Mouse (Mus musculus) kidney, embryonic 16.5 days (tissue): ENCODE results near the gene Tcl1b1. TPM values are rescaled to one million over a fixed set of nuclear protein-coding genes. Genes with fewer than 3 reads are reported as not detected.

Experiments used
- polyA plus RNA-seq: library from polyadenylated mRNA; unstranded; fragments of >200 nt; fragmentation: Nextera tagmentation; extraction: Ambion mirVana; gene quantifications from 2 replicates; pipeline ENCODE4 v1.2.1, GENCODE M21; 2015

Tcl1b1 gene
- polyA plus RNA-seq, 1 experiment from 2014 or later = not detected

Other genes with a start within 250 kb of the Tcl1b1 start
- gene Syne3, start 149.9 kb upstream of the Tcl1b1 start, polyA plus RNA-seq = 0.51 and 1.1 TPM in 2 replicates
- 162 and 174 TPM in 2 replicates for gene Glrx5, start 127.0 kb upstream of the Tcl1b1 start, polyA plus RNA-seq
- gene Tcl1b2, start 13.7 kb upstream of the Tcl1b1 start, polyA plus RNA-seq = not detected in 2 replicates
- gene Tcl1b5, start 16.7 kb downstream of the Tcl1b1 start, polyA plus RNA-seq = not detected in 2 replicates
- not detected in 2 replicates for gene Tcl1b3, start 31.4 kb downstream of the Tcl1b1 start, polyA plus RNA-seq
- not detected in 2 replicates for gene Tcl1b4, start 42.3 kb downstream of the Tcl1b1 start, polyA plus RNA-seq
- not detected in 2 replicates for gene Tcl1, start 63.1 kb downstream of the Tcl1b1 start, polyA plus RNA-seq
- 0.05 TPM in 1 of 2 replicates, not detected in the other for gene Tunar, start 174.2 kb downstream of the Tcl1b1 start, polyA plus RNA-seq